Mouse (Mus musculus): ENCODE data around the gene Muc1. TPM values are rescaled to one million over a fixed set of nuclear protein-coding genes. Genes with fewer than 3 reads are reported as not detected.

Gene Muc1
- polyA plus RNA-seq, 1 experiment: 0.67 TPM

GRCm38 (mm10) chr3:89206079-89206478, 22.8 kb upstream of the Muc1 start:
- 91% methylated on average over 7 of the region's 7 CpGs for WGBS
- TF ChIP-seq POLR2A (IDR thresholded peaks at IDR 0.05; ENCODE audit: borderline replicate concordance, control insufficient read depth, low read depth, low read length) (no peak), CTCF (IDR thresholded peaks at IDR 0.05; ENCODE audit: control insufficient read depth, insufficient read depth, low read length) (no peak)
- no peak overlapping the region for H3K4me3 ChIP-seq (replicated peaks; ENCODE audit: control insufficient read depth, low read depth, low read length)
- H3K27ac ChIP-seq (ENCODE audit: control insufficient read depth, insufficient read depth, low read depth, low read length, poor library complexity): no peak overlapping the region
- H3K4me1 ChIP-seq (ENCODE audit: control insufficient read depth, insufficient read depth, low read length): peaks cover 3% of the 10 kb centered on the region

GRCm38 (mm10) chr3:89206695-89207094, 22.2 kb upstream of the Muc1 start:
- Histone ChIP-seq H3K27ac (ENCODE audit: control insufficient read depth, insufficient read depth, low read depth, low read length, poor library complexity) (no peak overlapping the region), H3K4me3 (replicated peaks; ENCODE audit: control insufficient read depth, low read depth, low read length) (no peak overlapping the region), H3K4me1 (ENCODE audit: control insufficient read depth, insufficient read depth, low read length) (peaks cover 3% of the 10 kb centered on the region)
- WGBS: 75% methylated on average over 2 of the region's 2 CpGs
- no peak for TF ChIP-seq POLR2A (IDR thresholded peaks at IDR 0.05; ENCODE audit: borderline replicate concordance, control insufficient read depth, low read depth, low read length)
- TF ChIP-seq CTCF (IDR thresholded peaks at IDR 0.05; ENCODE audit: control insufficient read depth, insufficient read depth, low read length): no peak

- no peak for TF ChIP-seq POLR2A (IDR thresholded peaks at IDR 0.05; ENCODE audit: borderline replicate concordance, control insufficient read depth, low read depth, low read length)
- TF ChIP-seq CTCF (IDR thresholded peaks at IDR 0.05; ENCODE audit: control insufficient read depth, insufficient read depth, low read length): no peak
- H3K4me3 ChIP-seq (replicated peaks; ENCODE audit: control insufficient read depth, low read depth, low read length): no peak overlapping the region
- H3K4me1 ChIP-seq (ENCODE audit: control insufficient read depth, insufficient read depth, low read length): peaks cover 3% of the 10 kb centered on the region
- WGBS: 82% methylated on average over 13 of the region's 13 CpGs
- H3K27ac ChIP-seq (ENCODE audit: control insufficient read depth, insufficient read depth, low read depth, low read length, poor library complexity): no peak overlapping the region
Measured at GRCm38 (mm10) chr3:89208075-89208657, 20.7 kb upstream of the Muc1 start.

- TF ChIP-seq POLR2A (IDR thresholded peaks at IDR 0.05; ENCODE audit: borderline replicate concordance, control insufficient read depth, low read depth, low read length): no peak
- TF ChIP-seq CTCF (IDR thresholded peaks at IDR 0.05; ENCODE audit: control insufficient read depth, insufficient read depth, low read length): no peak
- no peak overlapping the region for H3K27ac ChIP-seq (ENCODE audit: control insufficient read depth, insufficient read depth, low read depth, low read length, poor library complexity)
- 84% methylated on average over 6 of the region's 6 CpGs for WGBS
- H3K4me1 ChIP-seq (ENCODE audit: control insufficient read depth, insufficient read depth, low read length): no peaks in the 10 kb centered on the region
- H3K4me3 ChIP-seq (replicated peaks; ENCODE audit: control insufficient read depth, low read depth, low read length): no peak overlapping the region
Measured at GRCm38 (mm10) chr3:89208736-89209135, 20.1 kb upstream of the Muc1 start.

- TF ChIP-seq POLR2A (IDR thresholded peaks at IDR 0.05; ENCODE audit: borderline replicate concordance, control insufficient read depth, low read depth, low read length) (no peak), CTCF (IDR thresholded peaks at IDR 0.05; ENCODE audit: control insufficient read depth, insufficient read depth, low read length) (no peak)
- no peak overlapping the region for H3K4me3 ChIP-seq (replicated peaks; ENCODE audit: control insufficient read depth, low read depth, low read length)
- H3K27ac ChIP-seq (ENCODE audit: control insufficient read depth, insufficient read depth, low read depth, low read length, poor library complexity): no peak overlapping the region
- no peaks in the 10 kb centered on the region for H3K4me1 ChIP-seq (ENCODE audit: control insufficient read depth, insufficient read depth, low read length)
- WGBS: 86% methylated on average over 7 of the region's 7 CpGs
Measured at GRCm38 (mm10) chr3:89209731-89210130, 19.1 kb upstream of the Muc1 start.

- Histone ChIP-seq H3K27ac (ENCODE audit: control insufficient read depth, insufficient read depth, low read depth, low read length, poor library complexity) (no peak overlapping the region), H3K4me1 (ENCODE audit: control insufficient read depth, insufficient read depth, low read length) (no peaks in the 10 kb centered on the region), H3K4me3 (replicated peaks; ENCODE audit: control insufficient read depth, low read depth, low read length) (no peak overlapping the region)
- TF ChIP-seq CTCF (IDR thresholded peaks at IDR 0.05; ENCODE audit: control insufficient read depth, insufficient read depth, low read length) (no peak), POLR2A (IDR thresholded peaks at IDR 0.05; ENCODE audit: borderline replicate concordance, control insufficient read depth, low read depth, low read length) (no peak)
- 67% methylated on average over 13 of the region's 13 CpGs for WGBS
Measured at GRCm38 (mm10) chr3:89210162-89210561, 18.7 kb upstream of the Muc1 start.

- Histone ChIP-seq H3K4me3 (replicated peaks; ENCODE audit: control insufficient read depth, low read depth, low read length) (no peak overlapping the region), H3K4me1 (ENCODE audit: control insufficient read depth, insufficient read depth, low read length) (peaks cover 2% of the 10 kb centered on the region; the same call in 1 of the 2 replicates), H3K27ac (ENCODE audit: control insufficient read depth, insufficient read depth, low read depth, low read length, poor library complexity) (no peak overlapping the region)
- WGBS: 63% methylated on average over 7 of the region's 7 CpGs
- TF ChIP-seq CTCF (IDR thresholded peaks at IDR 0.05; ENCODE audit: control insufficient read depth, insufficient read depth, low read length) (no peak), POLR2A (IDR thresholded peaks at IDR 0.05; ENCODE audit: borderline replicate concordance, control insufficient read depth, low read depth, low read length) (no peak)
Measured at GRCm38 (mm10) chr3:89210731-89211130, 18.1 kb upstream of the Muc1 start.

GRCm38 (mm10) chr3:89213803-89214530, 14.9 kb upstream of the Muc1 start:
- TF ChIP-seq CTCF (IDR thresholded peaks at IDR 0.05; ENCODE audit: control insufficient read depth, insufficient read depth, low read length) (no peak), POLR2A (IDR thresholded peaks at IDR 0.05; ENCODE audit: borderline replicate concordance, control insufficient read depth, low read depth, low read length) (peak; percentile 63; the same call in 1 of the 2 replicates)
- H3K4me1 ChIP-seq (ENCODE audit: control insufficient read depth, insufficient read depth, low read length): peaks cover 2% of the 10 kb centered on the region; the same call in 1 of the 2 replicates

More at GRCm38 (mm10) chr3:89213803-89214530, 14.9 kb upstream of the Muc1 start:
- Histone ChIP-seq H3K27ac (ENCODE audit: control insufficient read depth, insufficient read depth, low read depth, low read length, poor library complexity) (peak overlapping the region; percentile 52), H3K4me3 (replicated peaks; ENCODE audit: control insufficient read depth, low read depth, low read length) (peak overlapping the region; percentile 80)
- WGBS: under 1% methylated on average over 69 of the region's 69 CpGs
